ENCODE assay signal across 25 mouse cellular contexts in the genomic region with DNA sequence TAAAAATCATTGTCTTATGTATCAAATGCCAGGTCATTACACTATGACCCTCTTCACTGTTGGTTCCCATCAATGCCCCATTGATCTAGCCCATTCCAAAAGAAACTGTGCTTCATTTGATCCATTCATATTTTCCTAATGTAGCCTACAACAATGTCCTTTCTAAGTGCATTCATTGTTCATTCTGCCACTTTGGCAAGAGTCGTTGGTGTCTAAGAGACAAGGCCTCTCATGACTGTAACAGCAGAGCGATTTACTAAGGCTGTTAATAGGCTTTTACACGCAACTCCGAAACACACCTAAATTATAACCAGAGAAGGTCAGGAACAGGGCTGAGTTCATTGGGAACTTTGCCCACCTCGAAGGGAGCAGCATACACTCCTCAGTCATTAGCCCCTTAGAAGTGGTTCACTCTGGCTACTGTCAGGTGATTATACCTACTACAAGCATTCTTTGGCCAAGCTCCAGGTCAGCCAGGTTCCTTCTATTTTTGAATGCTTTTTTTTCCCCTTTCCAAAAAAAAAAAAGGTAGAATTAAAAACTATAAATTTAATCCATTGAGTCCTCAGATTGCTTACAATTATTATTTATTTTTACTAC. TPM values are rescaled to one million over a fixed set of nuclear protein-coding genes. Genes with fewer than 3 reads are reported as not detected.
A peak's percentile ranks its signal among the peaks of the same experiment; 100 is the strongest.
DNase-seq lines count a peak whose midpoint lies in the region; ATAC-seq and TF ChIP-seq lines count a peak whose summit lies in the region.
"Had no signal": no experiment of that assay in that cellular context is flagged by ENCODE, and none has a peak within 500 bp of the region (broad histone marks: within the 10 kb centered on the region; RNA-seq: fewer than 3 reads in every experiment).

No protein-coding gene starts in this region.

- no peaks in the 10 kb centered on the region for H3K36me3 ChIP-seq in intestine, embryonic 16.5 days (ENCODE audit: control insufficient read depth, insufficient read depth, low read length)
- H3K36me3 ChIP-seq in intestine, embryonic 15.5 days: no peaks in the 10 kb centered on the region
- H3K36me3 ChIP-seq in lung, postnatal 0 days (ENCODE audit: insufficient read depth, low read length): no peaks in the 10 kb centered on the region
- H3K36me3 ChIP-seq: forebrain, embryonic 12.5 days; heart, embryonic 13.5 days; midbrain, embryonic 10.5 days; midbrain, embryonic 15.5 days; neural tube, embryonic 15.5 days had no signal

- no peak overlapping the region for H3K9ac ChIP-seq in intestine, embryonic 16.5 days (ENCODE audit: low read depth, low read length)
- H3K9ac ChIP-seq in intestine, embryonic 15.5 days: no peak overlapping the region
- H3K9ac ChIP-seq in lung, postnatal 0 days (replicated peaks; ENCODE audit: low read depth): no peak overlapping the region
- H3K9ac ChIP-seq: forebrain, embryonic 12.5 days; forebrain, postnatal 0 days; heart, embryonic 13.5 days; hindbrain, embryonic 14.5 days; liver, embryonic 14.5 days; midbrain, embryonic 15.5 days; neural tube, embryonic 15.5 days had no signal

- H3K27ac ChIP-seq in intestine, embryonic 16.5 days (ENCODE audit: low read length): peak overlapping the region; percentile 16; the same call in 1 of the 2 replicates
- no peak overlapping the region for H3K27ac ChIP-seq in intestine, embryonic 15.5 days
- no peak overlapping the region for H3K27ac ChIP-seq in lung, postnatal 0 days (ENCODE audit: low read length)
- H3K27ac ChIP-seq: forebrain, embryonic 12.5 days; heart, embryonic 13.5 days; hindbrain, embryonic 14.5 days; liver, embryonic 14.5 days; midbrain, embryonic 10.5 days; midbrain, embryonic 15.5 days; neural tube, embryonic 15.5 days had no signal

- H3K4me3 ChIP-seq in intestine, embryonic 16.5 days (ENCODE audit: low read length): no peak overlapping the region
- no peak overlapping the region for H3K4me3 ChIP-seq in intestine, embryonic 15.5 days (replicated peaks)
- no peak overlapping the region for H3K4me3 ChIP-seq in lung, postnatal 0 days (ENCODE audit: low read depth, low read length)
- H3K4me3 ChIP-seq: forebrain, embryonic 12.5 days; heart, embryonic 13.5 days; midbrain, embryonic 10.5 days; midbrain, embryonic 15.5 days; neural tube, embryonic 15.5 days had no signal

- WGBS in intestine, embryonic 16.5 days: 68% methylated on average over 5 of the region's 5 CpGs
- 69% methylated on average over 5 of the region's 5 CpGs for WGBS in intestine, embryonic 15.5 days
- 62% methylated on average over 5 of the region's 5 CpGs for WGBS in lung, postnatal 0 days

- no peaks in the 10 kb centered on the region for H3K9me3 ChIP-seq in intestine, embryonic 16.5 days (ENCODE audit: control insufficient read depth, low read length)
- H3K9me3 ChIP-seq in intestine, embryonic 15.5 days: no peaks in the 10 kb centered on the region
- H3K9me3 ChIP-seq in lung, postnatal 0 days (ENCODE audit: low read length): no peaks in the 10 kb centered on the region
- H3K9me3 ChIP-seq: forebrain, embryonic 12.5 days; heart, embryonic 13.5 days; midbrain, embryonic 10.5 days; midbrain, embryonic 15.5 days; neural tube, embryonic 15.5 days had no signal

- H3K4me2 ChIP-seq in intestine, embryonic 16.5 days (ENCODE audit: low read depth, low read length): no peak overlapping the region
- no peak overlapping the region for H3K4me2 ChIP-seq in intestine, embryonic 15.5 days (replicated peaks)
- H3K4me2 ChIP-seq in lung, postnatal 0 days (replicated peaks; ENCODE audit: low read depth, low read length): no peak overlapping the region
- H3K4me2 ChIP-seq: forebrain, embryonic 12.5 days; heart, embryonic 13.5 days; hindbrain, embryonic 14.5 days; midbrain, embryonic 15.5 days; neural tube, embryonic 15.5 days had no signal

- ATAC-seq in intestine, embryonic 16.5 days: no peak
- ATAC-seq in intestine, embryonic 15.5 days: no peak
- ATAC-seq in lung, postnatal 0 days: no peak
- ATAC-seq: forebrain, postnatal 0 days; midbrain, embryonic 15.5 days had no signal

- TF ChIP-seq EP300 in lung, postnatal 0 days (IDR thresholded peaks at IDR 0.05): no peak

- no peaks in the 10 kb centered on the region for H3K27me3 ChIP-seq in intestine, embryonic 16.5 days (replicated peaks; ENCODE audit: control insufficient read depth, insufficient read depth, low read length)
- H3K27me3 ChIP-seq in intestine, embryonic 15.5 days (replicated peaks): no peaks in the 10 kb centered on the region
- H3K27me3 ChIP-seq in lung, postnatal 0 days (replicated peaks; ENCODE audit: insufficient read depth, low read length): no peaks in the 10 kb centered on the region
- H3K27me3 ChIP-seq: CH12.LX; forebrain, embryonic 12.5 days; heart, embryonic 13.5 days; midbrain, embryonic 15.5 days; neural tube, embryonic 15.5 days had no signal

- peak; percentile 8 for DNase-seq in lung, postnatal 0 days (ENCODE audit: low spot score)
- DNase-seq in lung, postnatal 10 days: no peak
- peak; percentile 65 for DNase-seq in kidney, postnatal 14 days
- DNase-seq in urinary bladder, postnatal 36 days (ENCODE audit: low spot score in 2 of 2): no peak
- no peak for DNase-seq in spleen, postnatal 4 days (ENCODE audit: low spot score in 2 of 2)
- DNase-seq: adrenal gland, postnatal 10 days; cerebellum, adult 18-20 months; cerebellum, postnatal 10 days; forebrain, postnatal 0 days; heart, postnatal 10 days; liver; lung, adult 2 months; right cerebral cortex, adult 18-20 months; spleen, adult 18-20 months; thymus, postnatal 4 days had no signal

- H3K4me1 ChIP-seq in intestine, embryonic 16.5 days (ENCODE audit: control insufficient read depth, insufficient read depth, low read length): peaks cover 3% of the 10 kb centered on the region; the same call in 1 of the 2 replicates
- H3K4me1 ChIP-seq in intestine, embryonic 15.5 days (replicated peaks): peaks cover 4% of the 10 kb centered on the region; the same call in 1 of the 2 replicates
- H3K4me1 ChIP-seq in lung, postnatal 0 days (ENCODE audit: insufficient read depth, low read depth, low read length): no peaks in the 10 kb centered on the region
- H3K4me1 ChIP-seq: midbrain, embryonic 15.5 days; neural tube, embryonic 15.5 days had no signal

- TF ChIP-seq CTCF in lung, postnatal 0 days (IDR thresholded peaks at IDR 0.05): no peak

RNA-seq across cellular contexts. Expression of a gene that starts 26.5 kb away (rescaled TPM):
- polyA plus RNA-seq in intestine, embryonic 16.5 days (2015; fragmentation: Nextera tagmentation; extraction: Ambion mirVana): 162 and 168 TPM in 2 replicates
- polyA plus RNA-seq in intestine, embryonic 15.5 days (2015; fragmentation: Nextera tagmentation; extraction: Ambion mirVana): 162 and 172 TPM in 2 replicates
- 234 and 235 TPM in 2 replicates for polyA plus RNA-seq in lung, postnatal 0 days (2015; fragmentation: Nextera tagmentation; extraction: Ambion mirVana)

RNA-seq across cellular contexts. Expression of a gene that starts 46.8 kb away (rescaled TPM):
- polyA plus RNA-seq in intestine, embryonic 16.5 days (2015; fragmentation: Nextera tagmentation; extraction: Ambion mirVana): 148 and 151 TPM in 2 replicates
- 135 and 137 TPM in 2 replicates for polyA plus RNA-seq in intestine, embryonic 15.5 days (2015; fragmentation: Nextera tagmentation; extraction: Ambion mirVana)
- 113 and 119 TPM in 2 replicates for polyA plus RNA-seq in lung, postnatal 0 days (2015; fragmentation: Nextera tagmentation; extraction: Ambion mirVana)

Comparison
In these comparisons a context has a peak if more than half of its experiments do, and no peak if none do; other contexts are left out.
1. DNase-seq: peak in lung, postnatal 0 days (single experiment) and kidney, postnatal 14 days (single experiment); none in lung, postnatal 10 days (single experiment), urinary bladder, postnatal 36 days (0 of 2) and spleen, postnatal 4 days (0 of 2).